Mouse (Mus musculus): ENCODE measurements around the gene Lifr.

- TF ChIP-seq EP300 (IDR thresholded peaks at IDR 0.05; ENCODE audit: insufficient read depth, low read depth, low read length), result no peak
- no peak for TF ChIP-seq CTCF (IDR thresholded peaks at IDR 0.05)
- no peak for TF ChIP-seq POLR2A (IDR thresholded peaks at IDR 0.05; ENCODE audit: insufficient read depth, low read depth, low read length)
Observed at GRCm38 (mm10) chr15:7080916-7081626, 9.3 kb upstream of the Lifr start.

Measured in heart, adult 2 months (tissue).